Mouse (Mus musculus) cerebellum, adult 2 months (tissue): Measurements from ENCODE around the gene D17Wsu92e.

Source experiments
- CTCF ChIP-seq: fragments of 200-500 bp; IDR thresholded peaks from 2 replicates; pipeline ENCODE4 v1.5.1; 2011; ENCODE audit warnings: low read depth, mild to moderate bottlenecking, control low read depth, low read length, moderate library complexity, borderline replicate concordance; ENCODE audit not compliant: insufficient read depth
- POLR2A ChIP-seq: fragments of 200-500 bp; IDR thresholded peaks from 2 replicates; pipeline ENCODE4 v1.6.1; 2011; ENCODE audit warnings: low read length, control low read depth, borderline replicate concordance; ENCODE audit not compliant: insufficient read depth

- TF ChIP-seq CTCF (peak; percentile 25; the same call in 1 of the 2 replicates), POLR2A (no peak)
These were observed 56.0 kb downstream of the D17Wsu92e start for GRCm38 (mm10) chr17:27764453-27764852.
